Mouse (Mus musculus) cerebellum, postnatal 36 days (tissue): ENCODE data around the gene Cnn2.
"Not testable (repeated sequence)": the region's sequence is repeated elsewhere in the genome, so short reads cannot be mapped to it uniquely, and the experiment has no call there.

ENCODE experiments used
- DNase-seq, 2 experiments: peaks; one replicate each; pipeline ENCODE4 v3.0.0; 2021 to 2022; ENCODE audit warnings: mixed read lengths in 2 of 2

The Cnn2 gene

DNA sequence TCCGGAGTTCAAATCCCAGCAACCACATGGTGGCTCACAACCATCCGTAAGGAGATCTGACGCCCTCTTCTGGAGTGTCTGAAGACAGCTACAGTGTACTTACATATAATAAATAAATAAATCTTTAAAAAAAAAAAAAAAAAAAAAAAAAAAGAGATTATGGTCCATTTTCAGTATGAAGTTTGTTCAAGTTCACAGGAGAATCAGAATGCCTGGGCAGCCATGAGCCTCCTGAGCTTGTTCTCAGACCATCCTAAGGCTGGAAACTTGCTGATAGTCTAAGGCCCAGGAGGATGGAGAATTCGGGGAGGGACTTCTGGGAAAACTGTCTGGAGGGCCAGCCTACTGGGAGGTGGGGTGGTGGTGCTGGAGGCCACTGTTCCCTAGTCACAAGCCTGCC is 57.0 kb downstream of the Cnn2 start:
- not testable (repeated sequence) for DNase-seq
